Mouse (Mus musculus) lung, postnatal 0 days (tissue): Measurements from ENCODE around the gene Lsm2. TPM values are rescaled to one million over a fixed set of nuclear protein-coding genes. Genes with fewer than 3 reads are reported as not detected.

ENCODE experiments used
- ATAC-seq: fragments of 200-750 bp; cut with Nextera tagmentation; 2 replicates; pipeline ENCODE4 v1.8.0; 2017; ENCODE audit warnings: moderate library complexity
- DNase-seq: peaks from one replicate; pipeline ENCODE4 v3.0.0-alpha.2; 2016; ENCODE audit warnings: low spot score
- H3K27ac ChIP-seq: fragments of 300-500 bp; sonication (generic); 2 replicates; pipeline ENCODE4 v1.5.1; 2014; ENCODE audit warnings: antibody characterized with exemption, mild to moderate bottlenecking, low read length, mixed read lengths
- H3K27me3 ChIP-seq: fragments of 300-500 bp; sonication (generic); replicated peaks from 2 replicates; pipeline ENCODE4 v1.6.1; 2014; ENCODE audit warnings: low read length, mixed read lengths; ENCODE audit not compliant: insufficient read depth
- H3K36me3 ChIP-seq: fragments of 300-500 bp; sonication (generic); 2 replicates; pipeline ENCODE4 v1.6.1; 2014; ENCODE audit warnings: low read length, mixed read lengths; ENCODE audit not compliant: insufficient read depth
- H3K4me1 ChIP-seq: fragments of 300-500 bp; sonication (generic); 2 replicates; pipeline ENCODE4 v1.6.1; 2014; ENCODE audit warnings: antibody characterized with exemption, low read depth, low read length, mixed read lengths; ENCODE audit not compliant: insufficient read depth
- H3K4me2 ChIP-seq: fragments of 300-500 bp; sonication (generic); replicated peaks from 2 replicates; pipeline ENCODE4 v1.6.1; 2014; ENCODE audit warnings: low read depth, mild to moderate bottlenecking, low read length, moderate library complexity, mixed read lengths
- H3K4me3 ChIP-seq: fragments of 300-500 bp; sonication (generic); 2 replicates; pipeline ENCODE4 v1.5.1; 2014; ENCODE audit warnings: low read depth, low read length
- H3K9ac ChIP-seq: fragments of 300-500 bp; sonication (generic); replicated peaks from 2 replicates; pipeline ENCODE4 v1.6.1; 2014; ENCODE audit warnings: low read depth, mild to moderate bottlenecking
- H3K9me3 ChIP-seq: fragments of 300-500 bp; sonication (generic); 2 replicates; pipeline ENCODE4 v1.6.1; 2016; ENCODE audit warnings: low read length, mixed read lengths
- EP300 ChIP-seq: IDR thresholded peaks from 2 replicates; pipeline ENCODE4 v1.6.1; 2016; ENCODE audit warnings: antibody characterized with exemption, mild to moderate bottlenecking, control low read depth
- WGBS: fragments of 180-500 bp; shearing (Covaris S2); extraction: QIAGEN DNeasy Blood & Tissue Kit; methylation state at CpG from one replicate; pipeline ENCODE4 v1.1.7; 2014; 5-methylcytosine and 5-hydroxymethylcytosine counted together
- polyA plus RNA-seq: library from polyadenylated mRNA; unstranded; fragments of >200 nt; fragmentation: Nextera tagmentation; extraction: Ambion mirVana; gene quantifications from 2 replicates; pipeline ENCODE4 v1.2.1, GENCODE M21; 2015

Lsm2 gene
- polyA plus RNA-seq, 1 experiment from 2014 or later = 55.4 TPM

DNA sequence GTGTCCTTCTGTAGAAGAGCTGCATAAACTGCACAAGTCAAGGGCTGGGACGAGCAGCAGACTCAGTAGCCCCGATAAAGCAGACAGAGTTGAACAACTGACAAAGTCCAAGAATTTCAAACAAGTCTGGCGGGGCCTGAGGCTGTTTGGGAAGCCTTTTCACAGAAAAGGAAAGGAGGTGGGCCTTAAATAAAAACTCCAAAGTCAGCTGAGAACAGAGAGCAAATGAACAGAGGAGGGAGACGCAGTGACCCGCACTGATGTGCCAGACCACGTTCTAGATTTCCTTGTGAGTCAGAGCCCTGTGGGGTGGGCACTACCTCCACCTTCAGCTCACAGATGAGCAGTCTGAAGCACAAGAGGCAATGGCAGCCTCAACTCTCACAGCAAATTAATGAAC is 53.2 kb downstream of the Lsm2 start:
- H3K36me3 ChIP-seq = no peaks in the 10 kb centered on the region
- TF ChIP-seq EP300 = no peak
- no peak overlapping the region for H3K4me3 ChIP-seq
- DNase-seq (no peak), ATAC-seq (no peak)
- H3K27me3 ChIP-seq = no peaks in the 10 kb centered on the region
- 64% methylated on average over 6 of the region's 6 CpGs for WGBS
- H3K4me2 ChIP-seq = no peak overlapping the region
- H3K4me1 ChIP-seq = no peaks in the 10 kb centered on the region
- no peak overlapping the region for H3K27ac ChIP-seq
- H3K9me3 ChIP-seq = no peaks in the 10 kb centered on the region
- H3K9ac ChIP-seq = no peak overlapping the region

Other genes starting within 250 kb of the Lsm2 start
- gene C4b, start 238.0 kb upstream of the Lsm2 start, polyA plus RNA-seq = 5.1 and 6.5 TPM in 2 replicates
- not detected in 2 replicates for gene Cyp21a1, start 177.3 kb upstream of the Lsm2 start, polyA plus RNA-seq
- gene Stk19, start 144.9 kb upstream of the Lsm2 start, polyA plus RNA-seq = 34.7 and 37.3 TPM in 2 replicates
- 39.8 and 40.9 TPM in 2 replicates for gene Dxo, start 144.8 kb upstream of the Lsm2 start, polyA plus RNA-seq
- gene Skiv2l, start 131.7 kb upstream of the Lsm2 start, polyA plus RNA-seq = 30.6 and 32.1 TPM in 2 replicates
- gene Nelfe, start 131.5 kb upstream of the Lsm2 start, polyA plus RNA-seq = 45.0 and 49.0 TPM in 2 replicates
- gene Cfb, start 119.3 kb upstream of the Lsm2 start, polyA plus RNA-seq = 8.1 and 10.6 TPM in 2 replicates
- gene Zbtb12, start 102.4 kb upstream of the Lsm2 start, polyA plus RNA-seq = 0.89 and 0.99 TPM in 2 replicates
- gene Gm20547, start 99.8 kb upstream of the Lsm2 start, polyA plus RNA-seq = not detected in 2 replicates
- 11.7 and 13.6 TPM in 2 replicates for gene C2, start 83.6 kb upstream of the Lsm2 start, polyA plus RNA-seq
- gene Ehmt2, start 83.4 kb upstream of the Lsm2 start, polyA plus RNA-seq = 28.7 and 35.6 TPM in 2 replicates
- gene Slc44a4, start 67.4 kb upstream of the Lsm2 start, polyA plus RNA-seq = 7.0 and 7.3 TPM in 2 replicates
- gene Neu1, start 50.6 kb upstream of the Lsm2 start, polyA plus RNA-seq = 31.9 and 34.2 TPM in 2 replicates
- gene Hspa1b, start 22.6 kb upstream of the Lsm2 start, polyA plus RNA-seq = 0.35 and 0.50 TPM in 2 replicates
- not detected in 2 replicates for gene Gm20481, start 11.9 kb upstream of the Lsm2 start, polyA plus RNA-seq
- 8.2 and 11.9 TPM in 2 replicates for gene Hspa1a, start 9.7 kb upstream of the Lsm2 start, polyA plus RNA-seq
- gene Hspa1l, start 9.2 kb upstream of the Lsm2 start, polyA plus RNA-seq = 0.70 and 0.79 TPM in 2 replicates
- gene Vars, start 19.1 kb downstream of the Lsm2 start, polyA plus RNA-seq = 24.6 and 24.7 TPM in 2 replicates
- gene Vwa7, start 34.7 kb downstream of the Lsm2 start, polyA plus RNA-seq = 0.30 and 0.36 TPM in 2 replicates
- 1.7 TPM in 2 replicates for gene Sapcd1, start 46.2 kb downstream of the Lsm2 start, polyA plus RNA-seq
- gene Msh5, start 64.9 kb downstream of the Lsm2 start, polyA plus RNA-seq = 1.8 and 2.4 TPM in 2 replicates
- 343 and 355 TPM in 2 replicates for gene Clic1, start 68.1 kb downstream of the Lsm2 start, polyA plus RNA-seq
- 238 and 247 TPM in 2 replicates for gene Ddah2, start 77.2 kb downstream of the Lsm2 start, polyA plus RNA-seq
- gene Ly6g6c, start 83.5 kb downstream of the Lsm2 start, polyA plus RNA-seq = 3.5 and 4.9 TPM in 2 replicates
- 2.1 and 2.3 TPM in 2 replicates for gene Mpig6b, start 84.3 kb downstream of the Lsm2 start, polyA plus RNA-seq
- 2.8 and 3.1 TPM in 2 replicates for gene Ly6g6e, start 95.0 kb downstream of the Lsm2 start, polyA plus RNA-seq
- gene Ly6g6d, start 96.2 kb downstream of the Lsm2 start, polyA plus RNA-seq = 14.4 and 14.7 TPM in 2 replicates
- 0.71 and 0.74 TPM in 2 replicates for gene Ly6g6f, start 103.7 kb downstream of the Lsm2 start, polyA plus RNA-seq
- gene Abhd16a, start 107.4 kb downstream of the Lsm2 start, polyA plus RNA-seq = 104 and 111 TPM in 2 replicates
- not detected in 2 replicates for gene Ly6g5c, start 126.4 kb downstream of the Lsm2 start, polyA plus RNA-seq
- 0.60 and 0.69 TPM in 2 replicates for gene Ly6g5b, start 133.6 kb downstream of the Lsm2 start, polyA plus RNA-seq
- 16.0 and 18.5 TPM in 2 replicates for gene Gpank1, start 139.6 kb downstream of the Lsm2 start, polyA plus RNA-seq
- 203 and 207 TPM in 2 replicates for gene Csnk2b, start 140.2 kb downstream of the Lsm2 start, polyA plus RNA-seq
- 14.4 and 16.3 TPM in 2 replicates for gene D17H6S53E, start 144.5 kb downstream of the Lsm2 start, polyA plus RNA-seq
- 0.19 and 0.27 TPM in 2 replicates for gene Apom, start 150.2 kb downstream of the Lsm2 start, polyA plus RNA-seq
- gene Bag6, start 153.3 kb downstream of the Lsm2 start, polyA plus RNA-seq = 34.8 and 35.8 TPM in 2 replicates
- gene Prrc2a, start 183.0 kb downstream of the Lsm2 start, polyA plus RNA-seq = 74.1 and 86.0 TPM in 2 replicates
- gene Aif1, start 194.2 kb downstream of the Lsm2 start, polyA plus RNA-seq = 9.9 and 10.3 TPM in 2 replicates
- gene Lst1, start 206.6 kb downstream of the Lsm2 start, polyA plus RNA-seq = 24.8 and 27.5 TPM in 2 replicates
- gene Ltb, start 212.6 kb downstream of the Lsm2 start, polyA plus RNA-seq = 2.3 and 3.0 TPM in 2 replicates
- gene Tnf, start 220.1 kb downstream of the Lsm2 start, polyA plus RNA-seq = 0.95 and 3.7 TPM in 2 replicates
- 0.11 TPM in 1 of 2 replicates, not detected in the other for gene Lta, start 223.5 kb downstream of the Lsm2 start, polyA plus RNA-seq
- gene Gm16181, start 239.0 kb downstream of the Lsm2 start, polyA plus RNA-seq = 0.60 TPM in 1 of 2 replicates, not detected in the other